Mouse (Mus musculus) heart, postnatal 0 days (tissue): ENCODE measurements at regions not wholly inside any gene's neighbourhood (a gene's known extent, or its start where the extent isn't known, plus 50 kb on each side); places are given as distances from the start of the nearest gene placed in this dataset.

Experiments
- CTCF ChIP-seq: IDR thresholded peaks from 2 replicates; pipeline ENCODE4 v1.5.1; 2016; ENCODE audit warnings: antibody characterized with exemption, control low read depth, low read depth
- EP300 ChIP-seq: IDR thresholded peaks from 2 replicates; pipeline ENCODE4 v1.6.1; 2016; ENCODE audit warnings: antibody characterized with exemption, low read depth

GRCm38 (mm10) chr8:115435720-115436355 is 271.8 kb downstream of the Maf start:
- TF ChIP-seq EP300 = no peak
- no peak for TF ChIP-seq CTCF
